Mouse (Mus musculus): Measurements from ENCODE around the gene Tbx2.

- TF ChIP-seq CTCF (IDR thresholded peaks at IDR 0.05; ENCODE audit: borderline replicate concordance, extremely low read depth, insufficient read depth, insufficient read length) (no peak), POLR2A (IDR thresholded peaks at IDR 0.05; ENCODE audit: borderline replicate concordance, extremely low read depth, insufficient read depth, insufficient read length, poor library complexity, severe bottlenecking) (no peak)
These were observed 52.1 kb downstream of the Tbx2 start for GRCm38 (mm10) chr11:85884498-85884897.
